Mouse (Mus musculus) intestine, embryonic 14.5 days (tissue): ENCODE results near the gene Ewsr1. TPM values are rescaled to one million over a fixed set of nuclear protein-coding genes. Genes with fewer than 3 reads are reported as not detected.
A peak's percentile ranks its signal among the peaks of the same experiment; 100 is the strongest.

Experiments
- ATAC-seq: fragments of 200-750 bp; cut with Nextera tagmentation; replicated peaks from 2 replicates; pipeline ENCODE4 v1.8.0; 2017; ENCODE audit warnings: low read depth, moderate number of reproducible peaks, moderate TSS enrichment, moderate library complexity; ENCODE audit not compliant: low FRiP score, low TSS enrichment
- DNase-seq: peaks from one replicate; pipeline ENCODE4 v3.0.0-alpha.2; 2018; ENCODE audit warnings: low spot score
- H3K27ac ChIP-seq: fragments of 300-500 bp; sonication (generic); 2 replicates; pipeline ENCODE4 v1.5.1; 2014; ENCODE audit warnings: low read depth, mild to moderate bottlenecking, control low read depth
- H3K27me3 ChIP-seq: fragments of 300-500 bp; sonication (generic); replicated peaks from 2 replicates; pipeline ENCODE4 v1.6.1; 2014; ENCODE audit warnings: low read length, control low read depth; ENCODE audit not compliant: control insufficient read depth, insufficient read depth
- H3K36me3 ChIP-seq: fragments of 300-500 bp; sonication (generic); 2 replicates; pipeline ENCODE4 v1.6.1; 2014; ENCODE audit warnings: low read length, control low read depth; ENCODE audit not compliant: control insufficient read depth, insufficient read depth
- H3K4me1 ChIP-seq: fragments of 300-500 bp; sonication (generic); replicated peaks from 2 replicates; pipeline ENCODE4 v1.6.1; 2014; ENCODE audit warnings: low read length, control low read depth, mixed read lengths; ENCODE audit not compliant: control insufficient read depth, insufficient read depth
- H3K4me2 ChIP-seq: fragments of 300-500 bp; sonication (generic); 2 replicates; pipeline ENCODE4 v1.6.1; 2014; ENCODE audit warnings: low read length
- H3K4me3 ChIP-seq: fragments of 300-500 bp; sonication (generic); 2 replicates; pipeline ENCODE4 v1.5.1; 2014; ENCODE audit warnings: low read depth, low read length, control low read depth, mixed read lengths
- H3K9ac ChIP-seq: fragments of 300-500 bp; sonication (generic); 2 replicates; pipeline ENCODE4 v1.6.1; 2014; ENCODE audit warnings: mild to moderate bottlenecking, low read length
- H3K9me3 ChIP-seq: fragments of 300-500 bp; sonication (generic); 2 replicates; pipeline ENCODE4 v1.6.1; 2016; ENCODE audit warnings: low read length, control low read depth; ENCODE audit not compliant: control insufficient read depth
- WGBS: fragments of 180-500 bp; shearing (Covaris S2); extraction: QIAGEN DNeasy Blood & Tissue Kit; methylation state at CpG from one replicate; pipeline ENCODE4 v1.1.7; 2014; 5-methylcytosine and 5-hydroxymethylcytosine counted together
- polyA plus RNA-seq: library from polyadenylated mRNA; unstranded; fragments of >200 nt; fragmentation: Nextera tagmentation; extraction: Ambion mirVana; gene quantifications from 2 replicates; pipeline ENCODE4 v1.2.1, GENCODE M21; 2014

The Ewsr1 gene
- polyA plus RNA-seq, 1 experiment from 2014 or later = 373 TPM

GRCm38 (mm10) chr11:5102384-5102783 lies 3.3 kb upstream of the Ewsr1 start:
- WGBS = 92% methylated on average over 7 of the region's 7 CpGs
- DNase-seq (no peak), ATAC-seq (no peak)
- Histone ChIP-seq H3K27me3 (no peaks in the 10 kb centered on the region), H3K4me2 (no peak overlapping the region), H3K4me1 (peaks cover 12% of the 10 kb centered on the region), H3K4me3 (no peak overlapping the region), H3K9me3 (no peaks in the 10 kb centered on the region), H3K36me3 (peaks cover 22% of the 10 kb centered on the region), H3K27ac (no peak overlapping the region), H3K9ac (no peak overlapping the region)

- peaks cover 22% of the 10 kb centered on the region for H3K36me3 ChIP-seq
- no peaks in the 10 kb centered on the region for H3K27me3 ChIP-seq
- no peaks in the 10 kb centered on the region for H3K9me3 ChIP-seq
- no peak overlapping the region for H3K9ac ChIP-seq
- H3K4me1 ChIP-seq = peaks cover 19% of the 10 kb centered on the region
- no peak for ATAC-seq
- no peak overlapping the region for H3K4me2 ChIP-seq
- no peak overlapping the region for H3K27ac ChIP-seq
- no peak overlapping the region for H3K4me3 ChIP-seq
- no peak for DNase-seq
- 81% methylated on average over 6 of the region's 6 CpGs for whole genome bisulfite sequencing
Measured at GRCm38 (mm10) chr11:5101641-5102040, 2.6 kb upstream of the Ewsr1 start.

DNA sequence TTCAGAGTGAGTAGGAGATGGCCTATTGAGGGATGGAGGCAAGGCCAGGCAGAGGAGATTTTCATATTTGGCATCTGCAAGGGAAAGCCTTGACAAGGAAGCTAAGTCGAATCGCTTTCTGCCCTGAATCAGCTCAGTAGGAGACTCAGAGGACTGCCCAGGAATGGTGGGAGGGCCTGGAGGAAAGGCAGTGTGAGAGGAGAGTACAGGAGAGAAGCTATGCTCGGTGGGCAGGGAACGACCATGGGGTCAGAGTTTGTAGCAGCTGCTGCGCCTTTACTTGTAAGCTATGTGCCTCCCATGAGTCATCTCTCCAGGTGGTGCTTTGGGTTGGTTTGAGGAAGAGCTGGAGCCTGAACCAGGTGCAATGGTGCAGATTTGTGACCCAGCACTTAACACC lies 1.7 kb upstream of the Ewsr1 start:
- Histone ChIP-seq H3K4me3 (peak overlapping the region; percentile 99; the same call in 1 of the 2 replicates), H3K4me2 (peak overlapping the region; percentile 93), H3K9ac (no peak overlapping the region), H3K27ac (no peak overlapping the region), H3K36me3 (peaks cover 22% of the 10 kb centered on the region), H3K27me3 (no peaks in the 10 kb centered on the region), H3K4me1 (peaks cover 25% of the 10 kb centered on the region), H3K9me3 (no peaks in the 10 kb centered on the region)
- 43% methylated on average over 5 of the region's 5 CpGs for WGBS
- ATAC-seq (no peak), DNase-seq (no peak)

GRCm38 (mm10) chr11:5100283-5100682 lies 1.2 kb upstream of the Ewsr1 start:
- Histone ChIP-seq H3K4me3 (peak overlapping the region; percentile 99), H3K27ac (peak overlapping the region; percentile 99), H3K4me1 (peaks cover 25% of the 10 kb centered on the region), H3K4me2 (peak overlapping the region; percentile 93), H3K36me3 (peaks cover 19% of the 10 kb centered on the region), H3K27me3 (no peaks in the 10 kb centered on the region), H3K9me3 (no peaks in the 10 kb centered on the region), H3K9ac (peak overlapping the region; percentile 100)
- WGBS = under 1% methylated on average over 7 of the region's 7 CpGs
- ATAC-seq = no peak
- no peak for DNase-seq

GRCm38 (mm10) chr11:5099576-5100183 lies 614 bp upstream of the Ewsr1 start:
- Histone ChIP-seq H3K4me2 (peak overlapping the region; percentile 93), H3K27ac (peak overlapping the region; percentile 99), H3K9me3 (no peaks in the 10 kb centered on the region), H3K4me1 (peaks cover 25% of the 10 kb centered on the region), H3K9ac (peak overlapping the region; percentile 100), H3K27me3 (no peaks in the 10 kb centered on the region), H3K36me3 (peaks cover 14% of the 10 kb centered on the region), H3K4me3 (peak overlapping the region; percentile 99)
- DNase-seq (peak; percentile 96), ATAC-seq (peak; percentile 77)
- under 1% methylated on average over 31 of the region's 31 CpGs for WGBS

GRCm38 (mm10) chr11:5098035-5098735 lies 881 bp downstream of the Ewsr1 start:
- peaks cover 25% of the 10 kb centered on the region for H3K4me1 ChIP-seq
- DNase-seq (peak; percentile 70), ATAC-seq (no peak)
- H3K4me2 ChIP-seq = peak overlapping the region; percentile 94
- WGBS = under 1% methylated on average over 44 of the region's 44 CpGs
- peak overlapping the region; percentile 100 for H3K9ac ChIP-seq
- peak overlapping the region; percentile 99 for H3K27ac ChIP-seq
- peak overlapping the region; percentile 99 for H3K4me3 ChIP-seq
- H3K36me3 ChIP-seq = peaks cover 8% of the 10 kb centered on the region
- no peaks in the 10 kb centered on the region for H3K9me3 ChIP-seq
- no peaks in the 10 kb centered on the region for H3K27me3 ChIP-seq

DNA sequence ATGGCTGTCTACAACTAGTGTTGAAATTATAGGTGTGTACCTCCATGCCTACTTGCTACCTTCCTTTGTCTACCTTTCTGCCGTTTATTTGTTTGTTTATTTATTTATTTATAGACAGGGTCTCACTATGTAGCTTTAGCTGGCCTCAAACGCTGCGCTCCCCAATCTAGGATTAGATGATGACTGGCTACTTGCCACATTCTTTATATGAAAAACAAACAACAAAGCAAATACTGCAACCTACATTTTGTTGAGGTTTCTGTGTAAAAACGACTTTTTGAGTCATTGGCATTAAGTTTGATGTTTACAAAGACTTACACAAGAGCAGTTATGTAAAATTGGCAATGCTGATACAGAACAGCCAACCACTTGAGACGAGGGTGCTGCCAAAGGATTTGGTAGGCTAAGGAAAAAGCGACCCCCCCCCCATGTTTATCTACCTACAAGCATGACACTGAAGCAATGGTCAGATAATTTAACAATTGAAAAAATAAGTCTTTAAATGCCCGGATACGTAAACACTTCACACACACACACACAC lies 2.5 kb downstream of the Ewsr1 start:
- Histone ChIP-seq H3K27ac (no peak overlapping the region), H3K4me2 (peak overlapping the region; percentile 94), H3K4me3 (peak overlapping the region; percentile 99; the same call in 1 of the 2 replicates), H3K9me3 (no peaks in the 10 kb centered on the region), H3K36me3 (peaks cover 23% of the 10 kb centered on the region), H3K9ac (peak overlapping the region; percentile 5; the same call in 1 of the 2 replicates), H3K27me3 (no peaks in the 10 kb centered on the region), H3K4me1 (peaks cover 25% of the 10 kb centered on the region)
- WGBS = 62% methylated on average over 8 of the region's 8 CpGs
- ATAC-seq = no peak
- DNase-seq = no peak

DNA sequence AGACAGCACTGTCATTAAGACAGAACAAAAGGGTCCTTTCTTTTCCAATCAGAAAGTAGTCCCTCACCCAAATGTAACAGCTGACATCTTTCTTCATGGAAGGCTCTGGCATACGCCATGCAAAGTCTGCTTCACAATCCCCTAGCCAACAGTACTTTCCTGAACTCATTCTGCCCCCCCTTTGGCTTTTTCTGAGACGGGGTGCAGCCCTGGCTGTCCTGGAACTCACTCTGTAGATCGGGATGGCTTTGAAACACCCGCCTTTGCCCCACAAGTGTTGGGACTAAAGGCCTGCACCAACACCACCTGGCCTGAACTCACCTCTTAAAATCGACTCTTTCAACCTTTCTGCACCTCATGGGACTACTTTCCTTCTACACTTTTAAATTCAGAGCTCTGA lies 3.2 kb downstream of the Ewsr1 start:
- peaks cover 30% of the 10 kb centered on the region for H3K36me3 ChIP-seq
- no peak for DNase-seq
- no peak overlapping the region for H3K4me2 ChIP-seq
- no peaks in the 10 kb centered on the region for H3K27me3 ChIP-seq
- no peak overlapping the region for H3K9ac ChIP-seq
- peaks cover 22% of the 10 kb centered on the region for H3K4me1 ChIP-seq
- WGBS = 76% methylated on average over 5 of the region's 5 CpGs
- ATAC-seq = no peak
- no peaks in the 10 kb centered on the region for H3K9me3 ChIP-seq
- no peak overlapping the region for H3K4me3 ChIP-seq
- H3K27ac ChIP-seq = no peak overlapping the region
